Mouse (Mus musculus): ENCODE measurements around the gene Ccdc69.

- TF ChIP-seq POLR2A (IDR thresholded peaks at IDR 0.05; ENCODE audit: insufficient read depth, low read depth, low read length) (no peak), CTCF (IDR thresholded peaks at IDR 0.05; ENCODE audit: insufficient read depth, low read depth, low read length) (no peak)
Measured at GRCm38 (mm10) chr11:55093096-55093495, 15.2 kb upstream of the Ccdc69 start.
